Mouse (Mus musculus) fat pad, adult 2 months (tissue): ENCODE measurements around the gene Ddc.

Experiments used
- DNase-seq: peaks from one replicate; pipeline ENCODE4 v3.0.0-alpha.2; 2011; ENCODE audit warnings: low read depth, low spot score; ENCODE audit errors: extremely low read depth

Ddc gene

DNA sequence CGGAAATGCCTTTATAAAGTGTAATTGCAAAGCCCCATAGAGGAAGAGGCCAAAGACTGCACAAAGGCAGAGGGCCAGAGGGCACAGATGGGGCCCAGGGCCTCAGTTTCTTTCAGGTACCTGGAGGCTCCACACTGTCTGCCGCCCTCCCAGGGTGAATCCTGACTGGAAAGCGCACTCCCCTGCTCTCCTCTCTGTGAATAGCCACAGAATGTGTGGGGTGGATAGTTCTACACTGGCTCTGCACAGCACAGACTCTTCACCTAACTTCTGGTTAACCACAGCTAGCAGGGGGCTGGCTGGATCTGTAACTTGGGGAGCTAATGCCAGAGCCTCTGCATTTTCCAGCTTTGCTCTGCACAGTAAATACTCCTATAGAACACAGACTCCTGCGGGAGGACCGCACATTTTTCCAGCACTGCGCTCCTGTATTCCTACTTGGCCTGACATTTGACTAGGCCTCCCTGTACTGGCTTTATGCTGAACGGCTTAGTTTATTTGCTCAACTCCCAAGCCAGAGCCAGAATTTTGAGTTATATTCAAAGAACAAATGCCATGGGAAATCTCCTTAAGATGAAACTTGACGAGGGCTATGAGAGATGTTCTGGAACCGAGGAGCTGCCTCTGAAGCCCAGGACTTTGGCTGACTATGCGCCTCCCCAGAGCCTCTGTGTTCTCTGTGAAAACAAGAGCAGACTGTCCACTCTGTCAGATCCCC lies 18.8 kb downstream of the Ddc start:
- DNase-seq = no peak

DNA sequence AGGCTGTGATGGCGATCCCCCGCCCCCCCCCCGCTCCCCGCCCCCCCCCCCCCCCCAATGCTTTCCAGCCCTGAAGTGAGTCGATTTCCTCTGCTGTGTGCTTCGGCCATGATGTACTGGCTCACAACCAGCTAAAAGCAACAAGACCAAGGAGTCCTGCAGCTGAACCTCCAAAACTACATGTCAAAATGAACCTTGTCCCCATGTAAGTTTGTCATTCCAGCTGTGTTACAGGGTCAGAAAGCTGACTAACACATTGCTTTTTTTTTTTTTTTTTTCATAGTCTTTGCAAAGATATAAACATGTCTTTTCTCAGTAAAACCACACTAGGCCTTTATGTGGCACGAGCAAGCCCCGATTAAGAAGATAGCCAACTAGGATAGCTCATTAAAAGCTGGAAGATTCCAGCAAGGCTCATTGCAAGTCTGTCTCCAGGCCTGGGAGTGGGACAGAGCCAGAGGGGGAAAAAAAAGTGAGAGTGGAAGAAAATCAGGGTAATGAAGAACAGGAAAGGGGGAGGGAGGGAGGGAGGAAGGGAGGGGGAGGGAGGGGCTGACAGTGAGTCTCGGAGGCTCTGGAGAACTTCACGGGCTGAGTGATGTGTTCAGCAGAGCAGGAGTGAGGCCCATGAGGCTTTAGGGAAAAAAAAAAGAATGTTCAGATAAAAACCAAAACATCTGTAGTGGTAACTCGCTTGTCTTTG lies 19.5 kb downstream of the Ddc start:
- DNase-seq = no peak

DNA sequence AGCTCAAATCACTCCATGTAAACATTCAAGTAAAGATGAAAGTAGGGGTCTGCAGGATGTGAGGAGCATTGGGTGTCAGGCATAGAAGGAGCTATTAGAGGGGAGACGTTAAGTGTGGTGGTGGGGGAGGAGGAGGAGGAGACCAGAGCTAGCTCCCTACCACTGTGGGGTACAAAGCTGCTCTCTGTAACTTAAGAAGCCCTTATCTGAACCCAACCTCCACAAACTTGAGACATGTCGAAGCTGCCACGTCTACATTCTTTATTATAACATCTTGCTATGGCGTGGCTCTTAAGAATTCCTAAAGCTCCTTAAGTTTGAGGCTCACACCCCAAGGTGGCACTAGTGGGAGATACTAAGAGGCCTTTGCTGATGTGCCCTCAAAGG lies 20.1 kb downstream of the Ddc start:
- DNase-seq = no peak

DNA sequence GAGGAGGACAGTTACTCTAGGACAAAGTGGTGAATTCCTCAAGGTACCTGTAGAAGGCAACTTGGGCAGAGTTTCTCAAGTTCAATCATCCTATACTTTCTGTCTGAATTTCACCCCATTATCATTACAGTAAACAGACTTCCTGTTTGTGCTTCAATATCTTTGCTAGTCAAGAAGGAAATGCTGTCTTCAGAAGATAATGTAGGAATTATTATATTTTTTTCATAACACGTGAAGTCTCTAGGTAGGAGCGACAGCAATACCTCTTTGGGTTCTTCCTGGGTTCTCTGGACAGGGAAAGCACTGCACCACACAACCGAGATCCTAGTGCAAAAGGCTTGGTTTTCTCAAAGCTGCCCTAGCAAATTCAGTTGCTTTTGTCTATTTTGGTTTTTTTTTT lies 21.6 kb downstream of the Ddc start:
- no peak for DNase-seq

DNA sequence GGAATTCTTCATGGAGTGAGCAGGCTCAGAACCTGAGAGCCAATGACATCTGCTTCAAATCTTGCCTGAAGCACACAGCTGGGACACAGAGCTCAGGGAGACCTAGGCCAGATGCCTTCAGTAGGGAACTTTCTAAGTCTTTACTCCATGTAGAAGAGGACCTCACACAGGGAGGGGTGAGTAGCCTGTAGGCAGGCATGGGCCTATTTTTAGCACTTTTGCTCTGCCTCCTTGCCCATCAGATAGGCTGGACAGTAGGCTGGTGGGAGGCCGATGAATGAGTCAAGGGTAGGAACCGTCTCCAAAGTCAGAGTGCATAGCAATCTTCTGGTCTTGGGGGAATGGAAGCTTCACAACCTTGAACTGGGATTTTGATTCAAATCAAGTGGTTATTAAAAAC lies 22.7 kb downstream of the Ddc start:
- no peak for DNase-seq

DNA sequence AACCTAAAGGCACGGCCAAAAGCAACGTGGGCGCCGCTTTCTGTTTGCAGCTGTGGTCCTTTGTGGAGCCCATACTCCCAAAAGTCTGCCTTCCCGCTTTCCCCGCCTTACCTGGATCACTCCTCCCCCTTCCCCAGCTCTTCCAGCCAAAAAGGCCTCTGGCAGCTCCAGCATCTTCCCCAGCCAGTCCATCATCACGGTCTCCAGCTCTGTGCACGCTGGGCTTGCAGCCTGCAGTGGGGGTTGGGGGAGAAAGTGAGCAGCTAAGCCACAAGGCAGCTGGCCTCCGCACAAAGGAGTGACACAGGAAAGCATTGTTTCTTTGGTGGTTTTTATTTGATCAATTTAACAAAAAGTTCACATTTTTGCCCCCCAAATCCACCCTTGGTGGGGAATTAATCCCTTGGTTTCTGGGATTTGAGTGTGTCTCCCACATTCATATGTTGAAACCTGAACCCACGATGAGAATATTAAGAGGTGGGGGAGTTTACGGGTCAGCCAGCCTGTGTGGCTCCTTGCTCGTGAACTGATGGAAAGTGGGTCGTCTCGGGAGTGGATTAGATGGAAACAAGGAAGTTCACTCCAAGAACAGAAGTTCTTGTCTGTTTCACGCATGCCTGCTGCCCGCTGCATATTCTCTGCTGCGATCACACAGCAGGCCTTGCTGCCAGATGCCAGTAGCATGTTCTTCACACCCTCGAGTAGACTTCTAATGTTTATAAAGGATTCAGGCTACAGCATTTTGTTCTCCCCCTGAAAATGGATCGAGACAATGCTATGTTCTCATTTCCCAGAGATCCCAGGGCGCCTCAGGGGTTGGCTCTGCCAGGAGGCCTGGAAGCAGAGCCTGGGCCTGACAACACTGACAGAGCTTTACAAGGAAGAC lies 24.7 kb downstream of the Ddc start:
- no peak for DNase-seq

DNA sequence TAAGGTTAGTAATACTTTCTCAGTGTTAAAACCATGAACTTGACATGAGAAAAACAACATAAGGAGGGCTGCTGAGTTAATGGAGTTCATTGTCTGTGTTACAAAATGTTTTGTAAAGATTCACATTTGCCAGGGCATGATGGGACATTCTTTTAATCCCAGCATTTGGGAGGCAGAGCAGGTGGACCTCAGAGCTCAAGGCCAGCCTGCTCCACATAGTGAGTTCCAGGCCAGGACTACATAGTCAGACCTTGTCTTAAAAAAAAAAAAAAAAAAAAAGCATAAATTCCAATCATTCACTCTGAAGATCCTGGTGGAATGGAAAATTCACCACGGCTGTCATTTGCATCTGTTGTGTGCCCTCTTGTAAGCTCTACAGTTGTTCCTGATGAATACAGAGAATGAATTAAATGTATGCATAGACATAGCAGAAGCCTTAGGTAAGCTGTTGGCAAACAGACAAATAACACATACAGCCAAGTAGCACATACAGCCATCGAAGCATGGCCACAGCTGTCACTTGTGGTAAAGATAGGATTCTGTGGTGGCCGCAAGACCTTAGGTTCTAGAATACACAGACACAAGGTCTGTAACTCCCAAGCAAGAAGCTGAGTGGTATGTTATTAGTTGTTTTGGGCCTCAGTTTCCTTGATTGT lies 25.7 kb downstream of the Ddc start:
- DNase-seq = no peak

DNA sequence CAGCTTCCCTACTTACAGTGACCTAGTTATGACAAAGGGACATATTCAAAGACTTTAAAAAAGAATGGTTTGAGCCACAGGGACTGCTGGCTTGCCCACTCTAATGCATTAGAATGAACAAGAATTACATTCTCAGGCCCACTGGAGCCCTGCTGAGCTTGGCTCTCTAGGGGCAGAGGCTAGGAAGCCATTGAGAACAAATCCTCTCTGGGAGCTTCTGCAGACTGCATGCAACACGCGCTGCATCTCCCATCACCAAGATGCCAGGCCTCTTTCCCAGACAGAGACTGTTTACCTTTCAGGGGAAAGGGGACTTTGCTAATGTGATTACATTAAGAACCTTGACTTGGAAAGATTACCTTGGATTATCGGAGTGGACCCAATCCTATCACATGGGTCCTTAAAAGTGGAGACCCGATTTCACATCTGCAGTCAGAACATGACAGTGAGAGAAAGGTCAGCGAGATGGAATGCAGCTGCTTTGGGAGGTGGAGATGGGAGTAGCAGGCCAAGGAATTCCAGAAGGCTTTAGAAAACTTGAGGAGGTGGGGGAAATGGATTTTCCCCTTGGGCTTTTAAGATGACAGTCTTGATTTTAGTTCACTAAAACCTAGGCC lies 26.6 kb downstream of the Ddc start:
- no peak for DNase-seq

DNA sequence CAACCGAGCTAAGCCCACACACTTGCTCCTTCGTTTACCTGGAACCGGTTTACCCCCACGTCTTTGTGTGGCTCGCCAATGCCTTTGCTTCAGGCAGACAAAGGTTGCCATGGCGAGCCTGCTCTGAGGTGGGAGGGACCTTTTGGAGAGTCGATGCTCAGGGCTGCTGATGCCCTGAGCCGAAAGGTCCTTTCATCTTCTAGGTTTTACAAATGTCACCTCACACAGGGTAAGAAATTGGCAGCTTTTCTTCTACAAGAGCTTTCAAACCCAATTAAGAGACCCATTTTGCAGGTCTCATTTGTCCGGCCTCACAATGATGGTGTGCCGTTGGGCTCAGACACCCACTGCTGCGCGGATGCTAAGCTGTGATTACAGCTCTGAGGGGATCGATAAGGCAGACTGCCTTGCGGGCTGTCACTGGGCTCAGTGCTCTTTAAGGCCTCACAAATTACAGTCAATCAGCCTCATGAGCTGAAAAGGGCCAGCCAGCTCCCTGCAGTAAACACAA lies 29.9 kb downstream of the Ddc start:
- DNase-seq = no peak

DNA sequence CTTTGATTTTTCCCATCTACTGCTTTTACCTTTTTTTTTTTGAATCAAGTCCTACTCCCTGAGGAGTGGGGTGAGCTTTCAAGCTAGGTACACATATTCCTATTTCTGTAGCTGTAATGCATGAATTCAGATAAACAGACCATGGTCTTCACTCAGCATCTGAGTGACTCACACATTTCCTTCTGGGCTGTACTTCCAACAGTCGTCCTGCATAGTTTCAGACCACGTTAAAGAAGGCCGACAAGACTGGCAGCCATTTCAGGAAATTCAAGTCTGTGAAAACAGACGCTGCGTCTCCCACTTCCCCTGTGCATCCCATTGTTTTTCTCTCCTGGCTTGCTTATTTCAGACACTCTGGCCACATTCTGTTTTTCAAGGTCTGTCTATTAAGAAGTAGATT lies 31.2 kb downstream of the Ddc start:
- no peak for DNase-seq

DNA sequence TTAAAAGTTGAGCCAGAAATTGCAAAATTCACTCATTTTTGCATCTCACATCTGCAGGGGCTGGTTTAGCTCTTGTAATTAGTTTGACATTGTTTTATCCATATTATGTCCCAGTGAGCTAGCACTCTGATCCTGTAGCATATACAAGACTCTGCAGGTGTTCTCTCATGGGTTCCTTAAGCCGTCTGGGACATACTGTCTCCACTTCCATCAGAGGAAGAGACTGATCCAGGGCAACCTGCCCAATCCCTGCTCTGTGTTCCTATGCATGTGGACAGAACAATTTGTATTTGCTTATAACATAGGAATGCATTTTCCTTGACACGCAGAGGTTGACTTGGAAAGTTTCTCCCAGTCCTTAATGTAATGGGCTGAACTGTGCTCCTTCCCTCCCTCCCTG lies 32.8 kb downstream of the Ddc start:
- no peak for DNase-seq

DNA sequence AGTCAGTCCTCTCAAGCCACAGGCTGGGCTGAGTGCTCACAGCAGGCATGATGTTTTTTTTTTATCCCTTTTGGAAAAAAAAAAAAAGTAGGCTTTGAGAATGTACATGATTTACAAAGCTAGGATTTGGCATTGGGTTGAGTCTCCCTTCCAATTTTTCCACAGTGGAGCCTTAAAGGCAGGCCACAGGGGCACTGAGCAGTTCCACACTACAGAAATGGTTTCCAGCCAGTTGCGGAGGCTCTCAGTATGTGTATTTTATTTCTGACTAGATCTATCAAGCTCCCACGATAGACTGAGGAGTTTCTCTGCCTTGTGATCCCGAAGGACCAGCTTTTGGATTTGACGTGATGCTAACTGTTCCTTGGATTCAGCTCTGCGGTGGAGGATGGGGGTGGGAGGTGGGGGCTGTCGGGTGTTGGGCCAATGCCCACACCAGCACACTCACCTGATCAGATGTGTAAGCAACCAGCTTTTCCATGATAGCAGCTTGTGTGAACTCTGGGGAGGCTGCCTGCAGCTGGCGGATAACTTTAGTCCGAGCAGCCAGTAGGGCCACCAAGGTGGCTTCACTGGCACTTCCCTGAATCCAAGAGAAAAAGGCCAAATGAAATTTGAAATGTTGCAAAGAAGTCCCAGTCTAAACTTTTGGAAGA lies 33.4 kb downstream of the Ddc start:
- DNase-seq = no peak

DNA sequence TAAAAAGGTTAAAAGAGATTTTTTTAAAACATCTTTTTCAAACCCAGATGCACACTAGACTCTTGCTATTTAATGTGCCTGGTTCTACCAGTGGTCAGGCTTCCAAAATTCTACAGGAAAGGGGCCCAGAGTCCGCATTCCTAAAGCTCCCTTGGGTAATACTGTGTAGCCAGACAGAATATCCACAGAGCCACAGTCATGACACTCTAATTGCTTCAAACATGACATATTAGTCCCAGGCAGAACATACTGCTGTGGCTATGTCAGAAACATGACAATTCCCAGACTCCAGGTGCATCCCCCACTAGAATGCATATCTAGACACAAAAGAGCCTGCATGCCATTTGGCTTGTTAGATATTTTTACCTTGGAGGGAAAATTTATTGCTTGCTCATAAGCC lies 35.4 kb downstream of the Ddc start:
- DNase-seq = no peak

DNA sequence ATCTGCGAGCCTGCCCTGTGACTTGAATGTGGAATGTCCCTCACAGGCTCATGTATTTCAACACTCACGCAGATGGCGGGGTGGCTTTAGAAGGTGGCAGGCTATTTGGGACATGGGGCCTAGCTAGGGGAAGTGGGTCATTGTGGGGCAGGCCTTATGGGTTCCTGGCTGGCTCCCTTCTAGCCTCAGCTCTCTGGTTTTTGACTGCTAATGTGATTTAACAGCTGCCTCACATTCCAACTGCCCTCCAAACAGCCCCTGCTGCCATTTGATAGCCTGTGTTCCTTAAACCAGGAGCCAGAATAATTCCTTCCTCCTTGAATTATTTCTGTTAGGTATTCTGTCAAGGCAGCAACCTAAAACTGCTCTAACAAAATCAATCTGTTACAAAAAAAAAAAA lies 41.0 kb downstream of the Ddc start:
- DNase-seq = no peak

DNA sequence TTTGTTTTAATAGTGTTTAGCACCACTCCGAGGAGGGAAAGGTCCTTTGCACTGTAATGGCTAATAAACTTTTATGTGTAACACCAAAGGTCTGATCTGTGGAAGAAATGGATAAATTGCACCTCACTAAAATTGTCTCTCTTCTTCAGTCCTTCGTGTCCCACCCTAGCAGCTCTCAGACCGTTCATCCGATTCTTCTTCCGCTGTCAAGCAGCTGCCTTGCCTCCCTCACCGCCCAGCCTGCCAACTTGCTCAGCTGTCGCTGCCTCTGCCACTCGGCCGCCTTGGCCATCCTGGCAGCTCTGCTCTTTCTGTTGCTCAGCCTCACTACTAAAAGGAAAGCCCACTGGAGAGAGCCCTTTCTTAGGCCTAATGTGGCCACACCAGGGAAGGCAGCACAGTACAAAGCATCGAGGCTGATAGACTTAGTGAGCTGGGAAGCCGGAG lies 42.2 kb downstream of the Ddc start:
- no peak for DNase-seq

DNA sequence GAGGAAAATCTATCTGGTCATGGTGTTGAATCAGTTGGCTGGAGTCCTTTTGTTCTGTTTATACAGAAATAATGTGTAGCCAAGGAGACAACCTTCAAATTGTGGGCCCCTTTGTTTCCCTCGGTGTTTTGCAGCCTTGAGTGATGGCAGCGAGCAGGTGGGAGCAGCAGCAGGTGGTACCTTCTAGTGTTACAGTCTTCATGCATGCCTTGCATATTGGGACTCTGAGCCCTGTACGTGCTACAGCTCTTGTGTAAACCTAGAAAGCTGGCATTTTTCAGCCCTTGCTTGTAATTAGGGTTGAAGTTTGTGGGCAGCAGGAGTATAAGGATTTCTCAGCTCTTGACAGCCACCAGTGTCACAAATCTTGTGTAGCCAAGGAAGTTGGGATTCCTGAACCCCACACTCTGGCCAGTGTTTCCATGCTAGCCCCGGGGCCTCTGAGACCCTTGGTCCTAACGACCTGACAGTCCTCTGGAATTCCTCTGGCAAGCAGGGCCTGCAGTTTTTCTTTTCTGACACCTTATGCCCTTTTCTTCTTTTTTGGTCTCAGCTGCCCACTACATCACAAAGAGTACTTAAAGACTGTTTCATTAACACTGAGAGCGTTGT lies 42.8 kb downstream of the Ddc start:
- DNase-seq = no peak

DNA sequence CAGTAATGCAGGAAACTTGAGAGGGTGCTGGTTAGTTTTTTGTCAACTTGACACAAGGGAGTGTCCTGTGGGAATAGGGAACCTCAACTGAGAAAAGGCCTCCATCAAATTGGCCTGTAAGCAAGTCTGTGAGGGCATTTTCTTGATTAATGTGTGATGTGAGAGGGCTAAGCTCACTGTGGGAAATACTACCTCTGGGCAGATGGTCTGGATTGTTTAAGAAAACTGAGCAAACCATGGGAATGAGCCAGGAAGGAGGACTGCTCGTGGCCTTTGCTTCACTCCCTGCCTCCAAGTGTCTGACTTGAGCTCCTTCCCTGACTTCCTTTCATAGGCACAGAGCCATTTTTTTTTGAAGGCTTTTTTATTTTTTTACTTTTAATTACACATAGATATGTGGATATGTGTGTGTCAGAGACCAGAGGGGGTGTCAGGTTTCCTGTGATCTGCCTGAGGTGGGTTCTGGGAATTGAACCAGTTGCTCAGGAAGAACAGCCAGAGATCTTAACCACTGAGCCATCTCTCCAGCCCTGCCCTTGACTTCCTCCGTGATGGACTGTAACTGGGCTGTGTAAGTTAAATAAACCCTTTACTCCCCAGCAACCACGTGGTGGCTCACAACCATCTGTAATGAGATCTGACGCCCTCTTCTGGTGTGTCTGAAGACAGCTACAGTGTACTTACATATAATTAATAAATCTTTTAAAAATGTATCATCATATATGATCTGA lies 44.0 kb downstream of the Ddc start:
- no peak for DNase-seq

DNA sequence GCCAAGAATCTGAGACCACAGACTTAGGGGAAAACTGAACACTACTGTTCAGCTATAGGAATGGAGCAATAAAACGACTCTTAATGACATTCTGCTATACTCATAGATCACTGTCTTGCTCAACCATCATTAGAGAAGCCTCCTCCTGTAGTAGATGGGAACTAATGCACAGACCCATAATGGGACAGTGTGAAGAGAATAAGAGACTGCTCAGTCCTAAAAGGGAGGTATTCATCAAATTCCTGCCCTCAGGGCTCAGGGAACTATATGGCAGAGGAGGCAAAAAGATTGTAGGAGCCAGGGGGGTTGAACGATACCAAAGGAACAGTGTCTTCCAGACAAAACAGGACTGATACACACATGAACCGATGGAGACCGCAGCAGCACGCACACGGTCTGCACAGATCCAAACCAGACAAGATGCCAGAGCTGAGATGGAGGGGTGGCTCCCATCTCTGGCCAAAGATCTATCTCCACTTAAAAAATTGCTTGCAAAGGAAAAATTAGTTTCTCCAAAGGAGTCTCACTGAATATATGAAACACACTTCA lies 45.9 kb downstream of the Ddc start:
- DNase-seq = no peak
